Mouse (Mus musculus) heart, embryonic 11.5 days (tissue): ENCODE data around the gene Rbks. TPM values are rescaled to one million over a fixed set of nuclear protein-coding genes. Genes with fewer than 3 reads are reported as not detected.

Experiments used
- ATAC-seq: fragments of 200-750 bp; cut with Nextera tagmentation; replicated peaks from 2 replicates; pipeline ENCODE4 v1.8.0; 2017; ENCODE audit warnings: moderate library complexity; ENCODE audit not compliant: insufficient number of reproducible peaks, low FRiP score, low TSS enrichment
- H3K27ac ChIP-seq: fragments of 300-500 bp; sonication (generic); 2 replicates; pipeline ENCODE4 v1.5.1; 2014; ENCODE audit warnings: mild to moderate bottlenecking, low read depth, low read length
- H3K27me3 ChIP-seq: fragments of 300-500 bp; sonication (generic); 2 replicates; pipeline ENCODE4 v1.6.1; 2014; ENCODE audit warnings: mild to moderate bottlenecking, low read length, mixed read lengths; ENCODE audit not compliant: control insufficient read depth, insufficient read depth
- H3K36me3 ChIP-seq: fragments of 300-500 bp; sonication (generic); 2 replicates; pipeline ENCODE4 v1.6.1; 2014; ENCODE audit warnings: mild to moderate bottlenecking, low read length, moderate library complexity, mixed read lengths; ENCODE audit not compliant: control insufficient read depth, insufficient read depth
- H3K4me1 ChIP-seq: fragments of 300-500 bp; sonication (generic); 2 replicates; pipeline ENCODE4 v1.6.1; 2014; ENCODE audit warnings: low read length; ENCODE audit not compliant: control insufficient read depth, insufficient read depth
- H3K4me2 ChIP-seq: fragments of 300-500 bp; sonication (generic); 2 replicates; pipeline ENCODE4 v1.6.1; 2014; ENCODE audit warnings: mild to moderate bottlenecking, moderate library complexity
- H3K4me3 ChIP-seq: fragments of 300-500 bp; sonication (generic); 2 replicates; pipeline ENCODE4 v1.5.1; 2014; ENCODE audit warnings: low read depth, low read length
- H3K9ac ChIP-seq: fragments of 300-500 bp; sonication (generic); 2 replicates; pipeline ENCODE4 v1.6.1; 2014; ENCODE audit warnings: mild to moderate bottlenecking, low read depth, low read length, moderate library complexity
- H3K9me3 ChIP-seq: fragments of 300-500 bp; sonication (generic); replicated peaks from 2 replicates; pipeline ENCODE4 v1.6.1; 2016; ENCODE audit warnings: low read length; ENCODE audit not compliant: control insufficient read depth
- WGBS: fragments of 180-500 bp; shearing (Covaris S2); extraction: QIAGEN DNeasy Blood & Tissue Kit; methylation state at CpG from one replicate; pipeline ENCODE4 v1.1.7; 2014; ENCODE audit not compliant: insufficient replicate concordance; 5-methylcytosine and 5-hydroxymethylcytosine counted together
- polyA plus RNA-seq: library from polyadenylated mRNA; unstranded; fragments of >200 nt; fragmentation: Nextera tagmentation; extraction: Ambion mirVana; gene quantifications from 2 replicates; pipeline ENCODE4 v1.2.1, GENCODE M21; 2014

The Rbks gene
- polyA plus RNA-seq, 1 experiment from 2014 or later: 7.7 TPM

- Histone ChIP-seq H3K9me3 (0 out of 2 replicates have a peak, but pooled peaks cover 2% of the 10 kb centered on the region), H3K27me3 (no peaks in the 10 kb centered on the region), H3K36me3 (peaks cover 3% of the 10 kb centered on the region; the same call in 1 of the 2 replicates), H3K4me1 (peaks cover 5% of the 10 kb centered on the region; the same call in 1 of the 2 replicates), H3K4me3 (no peak overlapping the region), H3K4me2 (no peak overlapping the region), H3K9ac (no peak overlapping the region), H3K27ac (no peak overlapping the region)
- 49% methylated on average over 5 of the region's 5 CpGs for whole genome bisulfite sequencing
- ATAC-seq: no peak
These were observed 16.4 kb upstream of the Rbks start for GRCm38 (mm10) chr5:31713841-31714264.

GRCm38 (mm10) chr5:31713280-31713711 lies 15.9 kb upstream of the Rbks start:
- Histone ChIP-seq H3K4me2 (no peak overlapping the region), H3K36me3 (peaks cover 3% of the 10 kb centered on the region; the same call in 1 of the 2 replicates), H3K4me1 (peaks cover 5% of the 10 kb centered on the region; the same call in 1 of the 2 replicates), H3K4me3 (no peak overlapping the region), H3K27me3 (no peaks in the 10 kb centered on the region), H3K27ac (no peak overlapping the region), H3K9me3 (0 out of 2 replicates have a peak, but pooled peaks cover 2% of the 10 kb centered on the region), H3K9ac (no peak overlapping the region)
- WGBS: 64% methylated on average over 2 of the region's 2 CpGs
- ATAC-seq: no peak

GRCm38 (mm10) chr5:31709389-31709788 lies 12.0 kb upstream of the Rbks start:
- peaks cover 5% of the 10 kb centered on the region; the same call in 1 of the 2 replicates for H3K4me1 ChIP-seq
- WGBS: 68% methylated on average over 1 of the region's 1 CpGs
- no peaks in the 10 kb centered on the region for H3K27me3 ChIP-seq
- peaks cover 3% of the 10 kb centered on the region; the same call in 1 of the 2 replicates for H3K36me3 ChIP-seq
- H3K9me3 ChIP-seq: 0 out of 2 replicates have a peak, but pooled peaks cover 2% of the 10 kb centered on the region
- no peak for ATAC-seq
- no peak overlapping the region for H3K27ac ChIP-seq
- H3K9ac ChIP-seq: no peak overlapping the region
- H3K4me3 ChIP-seq: no peak overlapping the region
- no peak overlapping the region for H3K4me2 ChIP-seq

GRCm38 (mm10) chr5:31706826-31707225 lies 9.4 kb upstream of the Rbks start:
- H3K9me3 ChIP-seq: 0 out of 2 replicates have a peak, but pooled peaks cover 2% of the 10 kb centered on the region

GRCm38 (mm10) chr5:31704971-31705370 lies 7.5 kb upstream of the Rbks start:
- ATAC-seq: no peak
- Histone ChIP-seq H3K4me3 (no peak overlapping the region), H3K27me3 (no peaks in the 10 kb centered on the region), H3K4me1 (no peaks in the 10 kb centered on the region), H3K27ac (no peak overlapping the region), H3K9ac (no peak overlapping the region), H3K9me3 (no peaks in the 10 kb centered on the region), H3K36me3 (peaks cover 3% of the 10 kb centered on the region; the same call in 1 of the 2 replicates), H3K4me2 (no peak overlapping the region)
- WGBS: 79% methylated on average over 5 of the region's 5 CpGs

More at GRCm38 (mm10) chr5:31706826-31707225, 9.4 kb upstream of the Rbks start:
- ATAC-seq: no peak
- H3K36me3 ChIP-seq: peaks cover 6% of the 10 kb centered on the region; the same call in 1 of the 2 replicates
- no peaks in the 10 kb centered on the region for H3K27me3 ChIP-seq
- WGBS: 81% methylated on average over 4 of the region's 4 CpGs
- H3K4me2 ChIP-seq: no peak overlapping the region
- H3K9ac ChIP-seq: no peak overlapping the region
- H3K4me3 ChIP-seq: no peak overlapping the region
- no peak overlapping the region for H3K27ac ChIP-seq
- H3K4me1 ChIP-seq: no peaks in the 10 kb centered on the region

- H3K4me2 ChIP-seq: no peak overlapping the region
- H3K36me3 ChIP-seq: peaks cover 3% of the 10 kb centered on the region; the same call in 1 of the 2 replicates
- H3K4me3 ChIP-seq: no peak overlapping the region
- H3K27me3 ChIP-seq: no peaks in the 10 kb centered on the region
- H3K4me1 ChIP-seq: no peaks in the 10 kb centered on the region
- no peak for ATAC-seq
- H3K9ac ChIP-seq: no peak overlapping the region
- H3K27ac ChIP-seq: no peak overlapping the region
- no peaks in the 10 kb centered on the region for H3K9me3 ChIP-seq
These were observed 2.0 kb upstream of the Rbks start for GRCm38 (mm10) chr5:31699397-31699796.

GRCm38 (mm10) chr5:31698931-31699330 lies 1.5 kb upstream of the Rbks start:
- Histone ChIP-seq H3K27ac (no peak overlapping the region), H3K9me3 (no peaks in the 10 kb centered on the region), H3K27me3 (no peaks in the 10 kb centered on the region), H3K36me3 (no peaks in the 10 kb centered on the region; the same call in 1 of the 2 replicates), H3K4me3 (no peak overlapping the region), H3K4me2 (peak overlapping the region; percentile 83; the same call in 1 of the 2 replicates), H3K9ac (no peak overlapping the region), H3K4me1 (no peaks in the 10 kb centered on the region)
- 54% methylated on average over 4 of the region's 4 CpGs for WGBS
- ATAC-seq: no peak

GRCm38 (mm10) chr5:31698297-31698726 lies 885 bp upstream of the Rbks start:
- no peaks in the 10 kb centered on the region for H3K9me3 ChIP-seq
- H3K27me3 ChIP-seq: no peaks in the 10 kb centered on the region
- peak overlapping the region; percentile 92 for H3K9ac ChIP-seq
- H3K4me3 ChIP-seq: peak overlapping the region; percentile 86
- H3K4me1 ChIP-seq: no peaks in the 10 kb centered on the region
- peak overlapping the region; percentile 83 for H3K4me2 ChIP-seq
- H3K36me3 ChIP-seq: no peaks in the 10 kb centered on the region
- H3K27ac ChIP-seq: peak overlapping the region; percentile 92
- ATAC-seq: peak; percentile 82
- WGBS: 5% methylated on average over 16 of the region's 16 CpGs
